Mouse (Mus musculus) heart, adult 2 months (tissue): ENCODE measurements around the gene Hrnr. TPM values are rescaled to one million over a fixed set of nuclear protein-coding genes. Genes with fewer than 3 reads are reported as not detected.

Source experiments
- DNase-seq, 2 experiments: peaks; one replicate each; pipeline ENCODE4 v3.0.0; 2021
- H3K27ac ChIP-seq: fragments of 200-600 bp; 2 replicates; pipeline ENCODE4 v1.8.1; 2022
- H3K27me3 ChIP-seq: fragments of 200-500 bp; 2 replicates; pipeline ENCODE4 v1.6.1; 2012; ENCODE audit warnings: mild to moderate bottlenecking, low read length, inconsistent platforms, mixed read lengths; ENCODE audit not compliant: control insufficient read depth, insufficient read depth
- H3K36me3 ChIP-seq: fragments of 200-500 bp; 2 replicates; pipeline ENCODE4 v1.6.1; 2012; ENCODE audit warnings: low read length, inconsistent platforms; ENCODE audit not compliant: control insufficient read depth, insufficient read depth
- H3K4me1 ChIP-seq: fragments of 200-500 bp; 2 replicates; pipeline ENCODE4 v1.6.1; 2011; ENCODE audit warnings: low read length; ENCODE audit not compliant: control insufficient read depth, insufficient read depth
- H3K4me3 ChIP-seq: fragments of 200-600 bp; 2 replicates; pipeline ENCODE4 v1.8.1; 2022
- H3K79me2 ChIP-seq: fragments of 200-500 bp; replicated peaks from 2 replicates; pipeline ENCODE4 v1.6.1; 2012; ENCODE audit warnings: mild to moderate bottlenecking, inconsistent platforms, low read length, moderate library complexity, mixed read lengths; ENCODE audit not compliant: control insufficient read depth, insufficient read depth
- H3K9ac ChIP-seq: fragments of 200-500 bp; 2 replicates; pipeline ENCODE4 v1.6.1; 2012; ENCODE audit warnings: low read depth, mild to moderate bottlenecking, control low read depth, inconsistent platforms, low read length, mixed read lengths
- CTCF ChIP-seq: fragments of 200-600 bp; IDR thresholded peaks from 2 replicates; pipeline ENCODE4 v1.8.1; 2022; ENCODE audit warnings: antibody characterized with exemption, mild to moderate bottlenecking, moderate library complexity
- EP300 ChIP-seq: fragments of 200-500 bp; IDR thresholded peaks from 2 replicates; pipeline ENCODE4 v1.6.1; 2011; ENCODE audit warnings: low read depth, low read length, control low read depth; ENCODE audit not compliant: insufficient read depth
- POLR2A ChIP-seq: fragments of 200-500 bp; IDR thresholded peaks from 2 replicates; pipeline ENCODE4 v1.6.1; 2011; ENCODE audit warnings: mild to moderate bottlenecking, low read depth, low read length, control low read depth; ENCODE audit not compliant: insufficient read depth
- WGBS: fragments of 180-500 bp; shearing (Covaris S2); methylation state at CpG from one replicate; pipeline ENCODE4 v1.1.7; 2018; 5-methylcytosine and 5-hydroxymethylcytosine counted together
- intact Hi-C: fragments of 180-260 bp; cut with DNase I; formaldehyde crosslinking; loops from one replicate; pipeline ENCODE4 v1.15.1; 2025
- polyA plus RNA-seq: library from polyadenylated mRNA; depleted of rRNA; stranded (reverse); fragments of >200 nt; gene quantifications from 2 replicates; pipeline ENCODE4 v1.2.3, GENCODE M21; 2012; rRNA removed
- total RNA-seq, 2 experiments: library from RNA; stranded (reverse); gene quantifications; 2 replicates each; pipeline ENCODE4 v1.2.3; 2021

The Hrnr gene
- total and polyA plus RNA-seq, 3 experiments: 0.03 TPM; not detected in 2

DNA sequence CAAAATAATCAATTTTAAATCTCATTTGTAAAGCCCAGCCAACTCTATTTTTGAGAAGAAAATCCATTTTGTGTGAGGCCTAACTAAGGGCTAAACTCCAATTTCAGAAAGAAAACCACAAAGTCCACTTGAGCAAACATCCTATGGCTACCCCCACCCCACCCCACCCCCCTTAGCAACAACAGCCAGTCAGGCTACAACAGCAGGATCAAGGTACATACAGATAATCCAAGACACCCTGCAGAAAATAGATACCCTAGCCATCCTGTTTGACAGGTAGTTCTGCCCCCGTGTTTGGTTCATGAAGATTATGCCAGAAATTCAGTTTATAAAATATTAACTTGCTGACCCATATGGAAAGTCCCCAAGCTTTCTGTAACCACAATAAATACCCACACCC is 48.6 kb downstream of the Hrnr start:
- H3K27me3 ChIP-seq: no peaks in the 10 kb centered on the region
- H3K27ac ChIP-seq: no peak overlapping the region
- no peaks in the 10 kb centered on the region for H3K4me1 ChIP-seq
- intact Hi-C loops: no loop called here
- WGBS: 79% methylated on average over 1 of the region's 1 CpGs
- H3K9ac ChIP-seq: no peak overlapping the region
- H3K4me3 ChIP-seq: no peak overlapping the region
- no peak for DNase-seq
- no peaks in the 10 kb centered on the region for H3K79me2 ChIP-seq
- TF ChIP-seq CTCF (no peak), EP300 (no peak), POLR2A (no peak)
- H3K36me3 ChIP-seq: no peaks in the 10 kb centered on the region

DNA sequence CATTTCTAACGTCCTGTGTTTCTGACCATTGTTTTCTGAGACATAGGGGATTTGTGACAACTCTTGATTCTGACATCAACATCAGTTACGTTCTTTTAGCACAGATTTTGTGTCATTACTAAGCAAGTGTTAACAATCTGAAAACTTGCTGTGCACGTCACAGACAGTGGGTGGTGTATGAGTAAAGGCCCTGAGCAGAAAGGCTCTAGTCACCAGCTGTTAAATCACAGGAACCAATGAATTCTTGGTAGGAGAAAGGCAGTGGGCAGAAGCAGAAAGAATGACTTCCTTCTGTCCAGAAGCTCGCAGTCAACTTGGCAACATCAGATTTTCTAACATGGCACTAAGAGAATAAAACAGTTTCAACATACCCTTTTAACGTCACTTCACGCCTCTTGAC is 53.9 kb downstream of the Hrnr start:
- Histone ChIP-seq H3K9ac (no peak overlapping the region), H3K4me3 (no peak overlapping the region), H3K4me1 (no peaks in the 10 kb centered on the region), H3K27ac (no peak overlapping the region), H3K27me3 (no peaks in the 10 kb centered on the region), H3K79me2 (no peaks in the 10 kb centered on the region), H3K36me3 (no peaks in the 10 kb centered on the region)
- 69% methylated on average over 6 of the region's 6 CpGs for WGBS
- intact Hi-C loops: no loop called here
- DNase-seq: no peak
- TF ChIP-seq EP300 (no peak), POLR2A (no peak), CTCF (no peak)

- Histone ChIP-seq H3K27ac (no peak overlapping the region), H3K36me3 (no peaks in the 10 kb centered on the region), H3K4me1 (no peaks in the 10 kb centered on the region), H3K4me3 (no peak overlapping the region), H3K27me3 (no peaks in the 10 kb centered on the region), H3K9ac (no peak overlapping the region), H3K79me2 (no peaks in the 10 kb centered on the region)
- TF ChIP-seq CTCF: no peak
- no peak for TF ChIP-seq EP300
- TF ChIP-seq POLR2A: no peak
- 57% methylated on average over 1 of the region's 1 CpGs for WGBS
- no peak for DNase-seq
- intact Hi-C loops: no loop called here
Measured at GRCm38 (mm10) chr3:93375196-93375595, 55.6 kb downstream of the Hrnr start.

DNA sequence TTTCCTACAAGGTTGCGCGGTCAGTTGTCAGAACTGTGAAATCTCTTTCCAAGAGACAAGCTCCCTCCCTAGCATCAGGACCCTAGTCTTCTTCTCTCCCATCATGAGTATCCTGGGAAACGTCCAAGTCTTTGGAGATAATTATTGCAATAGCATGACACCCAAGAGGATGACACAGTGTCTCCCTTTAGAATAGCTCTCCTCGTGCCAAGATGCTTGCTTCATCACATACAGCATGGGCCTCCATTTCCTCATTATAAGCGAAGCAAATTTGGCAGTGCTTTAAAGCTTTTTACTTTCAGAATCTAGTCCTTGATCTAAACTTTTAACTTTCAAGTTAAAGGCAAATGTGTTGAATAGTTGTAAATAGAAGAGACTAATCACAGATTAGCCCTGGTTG is 56.1 kb downstream of the Hrnr start:
- H3K27me3 ChIP-seq: no peaks in the 10 kb centered on the region
- no peak overlapping the region for H3K4me3 ChIP-seq
- H3K4me1 ChIP-seq: no peaks in the 10 kb centered on the region
- H3K79me2 ChIP-seq: no peaks in the 10 kb centered on the region
- no peak overlapping the region for H3K9ac ChIP-seq
- no peak overlapping the region for H3K27ac ChIP-seq
- 71% methylated on average over 5 of the region's 5 CpGs for WGBS
- TF ChIP-seq POLR2A: no peak
- no peak for TF ChIP-seq CTCF
- no peak for TF ChIP-seq EP300
- no peaks in the 10 kb centered on the region for H3K36me3 ChIP-seq
- intact Hi-C loops: no loop called here
- no peak for DNase-seq

GRCm38 (mm10) chr3:93378146-93378545 is 58.6 kb downstream of the Hrnr start:
- Histone ChIP-seq H3K4me3 (no peak overlapping the region), H3K9ac (no peak overlapping the region), H3K27ac (no peak overlapping the region), H3K27me3 (no peaks in the 10 kb centered on the region), H3K79me2 (no peaks in the 10 kb centered on the region), H3K4me1 (no peaks in the 10 kb centered on the region), H3K36me3 (no peaks in the 10 kb centered on the region)
- 55% methylated on average over 4 of the region's 4 CpGs for WGBS
- TF ChIP-seq EP300 (no peak), POLR2A (no peak), CTCF (no peak)
- no peak for DNase-seq
- intact Hi-C loops: no loop called here

Other genes with a start within 250 kb of the Hrnr start
- gene Crnn, start 175.0 kb upstream of the Hrnr start, total RNA-seq: not detected
- gene Crnn, start 175.0 kb upstream of the Hrnr start, polyA plus RNA-seq: not detected in 2 replicates
- gene Flg2, start 122.5 kb upstream of the Hrnr start, total RNA-seq: under 1 TPM in 1 of 2 experiments, not detected in 1; 0.08 TPM
- not detected in 2 replicates for gene Flg2, start 122.5 kb upstream of the Hrnr start, polyA plus RNA-seq
- gene Flg, start 46.2 kb upstream of the Hrnr start, total RNA-seq: not detected
- not detected in 2 replicates for gene Flg, start 46.2 kb upstream of the Hrnr start, polyA plus RNA-seq
- not detected for gene Rptn, start 74.0 kb downstream of the Hrnr start, total RNA-seq
- gene Rptn, start 74.0 kb downstream of the Hrnr start, polyA plus RNA-seq: 0.02 TPM in 1 of 2 replicates, not detected in the other
- under 1 TPM; 0.08 to 0.14 TPM for gene Tchh, start 122.6 kb downstream of the Hrnr start, total RNA-seq
- gene Tchh, start 122.6 kb downstream of the Hrnr start, polyA plus RNA-seq: 0.02 TPM in 1 of 2 replicates, not detected in the other
- gene Tchhl1, start 149.0 kb downstream of the Hrnr start, total RNA-seq: not detected
- gene Tchhl1, start 149.0 kb downstream of the Hrnr start, polyA plus RNA-seq: not detected in 2 replicates
- 10 to 100 TPM; 72.5 to 73.7 TPM for gene S100a11, start 200.7 kb downstream of the Hrnr start, total RNA-seq
- gene S100a11, start 200.7 kb downstream of the Hrnr start, polyA plus RNA-seq: 89.9 and 99.1 TPM in 2 replicates
- gene S100a10, start 235.3 kb downstream of the Hrnr start, total RNA-seq: 10 to 100 TPM; 70.5 to 93.9 TPM
- 41.9 and 47.3 TPM in 2 replicates for gene S100a10, start 235.3 kb downstream of the Hrnr start, polyA plus RNA-seq